Mouse (Mus musculus): ENCODE measurements around the gene Tha1. TPM values are rescaled to one million over a fixed set of nuclear protein-coding genes. Genes with fewer than 3 reads are reported as not detected.

Gene Tha1
- polyA plus RNA-seq, 1 experiment from 2014 or later, result 2.9 TPM

DNA sequence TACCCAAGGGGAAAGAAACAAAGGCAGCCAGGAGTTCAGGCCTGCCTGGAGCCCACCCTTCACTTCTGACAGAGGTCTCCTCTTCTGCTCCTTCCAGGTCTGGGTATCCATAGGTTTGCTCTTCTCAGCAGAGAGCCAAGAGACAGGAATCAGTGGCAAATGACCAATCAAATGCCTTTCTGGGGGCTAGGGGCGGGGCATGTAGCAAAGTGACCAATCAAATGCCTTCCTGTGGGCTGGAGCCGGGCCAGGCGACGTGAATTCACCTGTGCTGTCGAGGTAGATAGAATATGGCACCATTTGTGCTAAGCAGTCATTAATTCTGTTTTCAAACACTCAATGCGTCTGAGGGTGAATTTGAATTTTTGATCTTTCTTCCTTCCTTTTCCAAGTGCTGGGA, 18.9 kb upstream of the Tha1 start:
- peaks cover 88% of the 10 kb centered on the region for H3K27me3 ChIP-seq
- H3K9me3 ChIP-seq, result no peaks in the 10 kb centered on the region
- H3K9ac ChIP-seq, result no peak overlapping the region
- no peaks in the 10 kb centered on the region for H3K36me3 ChIP-seq (replicated peaks)
- no peak for ATAC-seq (ENCODE audit: low FRiP score)
- peaks cover 44% of the 10 kb centered on the region for H3K4me1 ChIP-seq
- no peak overlapping the region for H3K4me2 ChIP-seq
- H3K4me3 ChIP-seq (replicated peaks), result no peak overlapping the region
- 55% methylated on average over 6 of the region's 6 CpGs for WGBS
- H3K27ac ChIP-seq, result no peak overlapping the region

GRCm38 (mm10) chr11:117891581-117892175, 18.4 kb upstream of the Tha1 start:
- H3K27me3 ChIP-seq, result peaks cover 93% of the 10 kb centered on the region

DNA sequence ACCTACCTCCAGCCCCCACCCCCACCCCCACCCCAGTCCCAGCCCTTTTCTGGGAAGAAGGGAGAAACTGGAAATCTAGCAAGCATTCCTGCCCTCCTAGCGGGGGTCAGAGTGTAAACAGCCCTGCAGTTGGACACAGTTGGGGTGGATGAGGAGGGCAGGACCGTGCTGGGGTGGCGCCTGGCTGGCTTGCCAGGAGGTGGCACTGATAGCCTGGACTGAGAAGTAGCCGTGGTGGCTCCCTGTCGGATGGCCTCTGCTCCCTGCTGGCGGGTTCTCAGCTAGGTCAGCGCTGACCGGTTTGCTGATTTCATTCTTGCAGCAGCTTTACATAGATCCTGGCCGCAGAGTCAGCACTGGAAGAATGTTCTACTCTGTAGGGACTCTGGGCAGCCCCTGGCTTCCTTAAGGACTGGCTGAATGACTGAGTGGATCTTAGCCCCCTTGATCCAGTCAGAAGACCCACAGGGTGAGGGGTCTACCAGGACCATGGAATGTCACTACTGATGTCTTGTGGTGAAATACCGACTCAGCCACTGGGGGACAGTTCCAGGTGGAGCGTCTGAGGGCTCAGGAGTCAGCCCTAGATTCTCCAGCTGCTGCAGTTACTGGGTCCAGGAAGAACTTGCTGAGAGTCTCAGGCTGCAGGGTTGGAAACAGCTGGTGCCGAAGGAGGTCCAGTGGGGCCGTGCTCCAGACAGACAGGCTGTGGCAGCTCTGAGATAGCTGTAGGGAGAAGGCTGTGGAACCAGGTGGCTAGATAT, 17.4 kb upstream of the Tha1 start:
- 14% methylated on average over 13 of the region's 13 CpGs for WGBS
- Histone ChIP-seq H3K4me1 (peaks cover 44% of the 10 kb centered on the region), H3K4me2 (peak overlapping the region; percentile 56), H3K36me3 (replicated peaks) (no peaks in the 10 kb centered on the region), H3K27ac (peak overlapping the region; percentile 81), H3K4me3 (replicated peaks) (no peak overlapping the region), H3K9ac (0 out of 2 replicates have a peak overlapping the region, but pooled peaks have one; percentile 41), H3K27me3 (peaks cover 95% of the 10 kb centered on the region), H3K9me3 (no peaks in the 10 kb centered on the region)
- ATAC-seq (ENCODE audit: low FRiP score), result peak; percentile 51

More at GRCm38 (mm10) chr11:117891581-117892175, 18.4 kb upstream of the Tha1 start:
- 90% methylated on average over 19 of the region's 19 CpGs for WGBS
- Histone ChIP-seq H3K9me3 (no peaks in the 10 kb centered on the region), H3K9ac (no peak overlapping the region), H3K4me1 (peaks cover 44% of the 10 kb centered on the region), H3K4me2 (no peak overlapping the region), H3K36me3 (replicated peaks) (no peaks in the 10 kb centered on the region), H3K4me3 (replicated peaks) (no peak overlapping the region), H3K27ac (no peak overlapping the region)
- ATAC-seq (ENCODE audit: low FRiP score), result no peak

DNA sequence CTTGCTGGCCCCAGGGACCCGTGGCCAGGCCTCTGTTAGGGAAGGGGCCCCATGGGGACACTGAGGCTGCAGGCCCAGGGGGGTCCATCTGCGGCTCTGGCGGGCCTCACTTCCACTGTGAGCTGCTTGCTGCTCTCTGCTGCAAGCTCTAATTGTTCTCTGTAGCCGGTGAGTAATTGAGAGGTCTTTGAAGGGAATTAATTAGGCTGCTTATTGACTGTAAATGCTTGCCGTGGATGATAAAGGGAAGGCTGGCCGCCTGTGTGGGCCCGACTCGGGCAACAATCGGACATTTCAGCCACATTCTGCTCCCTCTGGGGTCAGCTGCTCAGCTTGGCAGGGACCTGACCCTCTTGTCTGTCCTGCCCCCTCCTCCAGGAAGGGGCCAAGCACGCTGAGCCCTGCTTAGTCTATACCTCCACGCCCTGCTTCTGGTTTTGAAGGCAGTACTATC, 16.6 kb upstream of the Tha1 start:
- peaks cover 93% of the 10 kb centered on the region for H3K27me3 ChIP-seq
- peak overlapping the region; percentile 56 for H3K4me2 ChIP-seq
- H3K9me3 ChIP-seq, result no peaks in the 10 kb centered on the region
- 2% methylated on average over 11 of the region's 11 CpGs for WGBS
- H3K9ac ChIP-seq, result peak overlapping the region; percentile 41; the same call in 1 of the 2 replicates
- peak overlapping the region; percentile 81 for H3K27ac ChIP-seq
- H3K36me3 ChIP-seq (replicated peaks), result no peaks in the 10 kb centered on the region
- H3K4me1 ChIP-seq, result peaks cover 44% of the 10 kb centered on the region
- peak overlapping the region; percentile 30; the same call in 1 of the 2 replicates for H3K4me3 ChIP-seq (replicated peaks)
- ATAC-seq (ENCODE audit: low FRiP score), result peak; percentile 71

- H3K4me1 ChIP-seq, result peaks cover 44% of the 10 kb centered on the region
- no peaks in the 10 kb centered on the region for H3K9me3 ChIP-seq
- 1% methylated on average over 33 of the region's 33 CpGs for whole genome bisulfite sequencing
- ATAC-seq (ENCODE audit: low FRiP score), result peak; percentile 47
- H3K9ac ChIP-seq, result peak overlapping the region; percentile 41; the same call in 1 of the 2 replicates
- H3K27me3 ChIP-seq, result peaks cover 93% of the 10 kb centered on the region
- no peaks in the 10 kb centered on the region for H3K36me3 ChIP-seq (replicated peaks)
- H3K4me2 ChIP-seq, result peak overlapping the region; percentile 56
- H3K4me3 ChIP-seq (replicated peaks), result peak overlapping the region; percentile 30
- H3K27ac ChIP-seq, result peak overlapping the region; percentile 81
These were observed 15.9 kb upstream of the Tha1 start for GRCm38 (mm10) chr11:117888853-117889822.

DNA sequence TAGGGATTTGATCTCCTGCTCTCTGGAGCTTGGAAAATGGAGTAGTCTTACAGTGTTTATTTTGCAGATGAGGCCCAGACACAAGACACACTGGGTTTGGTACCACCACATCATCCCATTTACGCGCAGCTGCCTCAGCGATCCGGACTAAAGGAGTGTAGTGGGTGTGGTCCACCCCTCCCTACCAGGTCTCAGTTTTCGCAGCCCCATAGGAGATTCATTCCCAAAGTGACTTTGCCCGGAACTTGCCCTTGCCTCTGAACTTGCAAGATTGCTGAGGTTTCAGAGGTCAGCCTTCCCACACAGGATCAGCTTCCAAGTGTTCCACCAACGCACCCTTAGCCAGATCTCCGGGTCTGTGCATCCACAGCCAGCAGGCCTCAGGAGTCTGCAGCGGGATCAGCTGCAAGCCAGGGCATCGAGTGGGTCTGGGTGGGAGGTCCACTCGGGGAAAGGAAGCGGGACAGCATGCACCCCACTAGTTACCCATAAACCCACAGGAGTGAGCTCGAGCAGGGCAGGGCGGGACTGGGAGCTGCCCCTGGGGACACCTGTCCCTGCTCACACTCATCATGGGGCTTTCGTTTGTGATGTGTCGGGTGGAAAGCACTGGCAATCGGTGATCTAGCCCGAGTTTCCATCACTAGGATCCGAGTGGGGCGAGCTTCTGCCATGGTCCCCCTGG, 15.0 kb upstream of the Tha1 start:
- WGBS, result 11% methylated on average over 20 of the region's 20 CpGs
- Histone ChIP-seq H3K27me3 (peaks cover 92% of the 10 kb centered on the region), H3K27ac (peak overlapping the region; percentile 81; the same call in 1 of the 2 replicates), H3K9ac (0 out of 2 replicates have a peak overlapping the region, but pooled peaks have one; percentile 41), H3K4me1 (peaks cover 44% of the 10 kb centered on the region), H3K4me2 (peak overlapping the region; percentile 56), H3K4me3 (replicated peaks) (peak overlapping the region; percentile 30), H3K9me3 (no peaks in the 10 kb centered on the region), H3K36me3 (replicated peaks) (no peaks in the 10 kb centered on the region)
- ATAC-seq (ENCODE audit: low FRiP score), result no peak

- H3K36me3 ChIP-seq (replicated peaks), result no peaks in the 10 kb centered on the region
- no peak overlapping the region for H3K27ac ChIP-seq
- WGBS, result 71% methylated on average over 5 of the region's 5 CpGs
- peaks cover 88% of the 10 kb centered on the region for H3K27me3 ChIP-seq
- ATAC-seq (ENCODE audit: low FRiP score), result no peak
- no peak overlapping the region for H3K4me3 ChIP-seq (replicated peaks)
- peaks cover 44% of the 10 kb centered on the region for H3K4me1 ChIP-seq
- H3K4me2 ChIP-seq, result no peak overlapping the region
- H3K9me3 ChIP-seq, result no peaks in the 10 kb centered on the region
- no peak overlapping the region for H3K9ac ChIP-seq
These were observed 12.7 kb upstream of the Tha1 start for GRCm38 (mm10) chr11:117886000-117886399.

- H3K36me3 ChIP-seq (replicated peaks), result no peaks in the 10 kb centered on the region
- peaks cover 75% of the 10 kb centered on the region for H3K27me3 ChIP-seq
- no peak overlapping the region for H3K4me3 ChIP-seq (replicated peaks)
- no peaks in the 10 kb centered on the region for H3K9me3 ChIP-seq
- no peak overlapping the region for H3K9ac ChIP-seq
- no peak overlapping the region for H3K4me2 ChIP-seq
- H3K27ac ChIP-seq, result no peak overlapping the region
- 82% methylated on average over 1 of the region's 1 CpGs for WGBS
- H3K4me1 ChIP-seq, result peaks cover 32% of the 10 kb centered on the region
- ATAC-seq (ENCODE audit: low FRiP score), result no peak
These were observed 8.9 kb upstream of the Tha1 start for GRCm38 (mm10) chr11:117882208-117882607.

GRCm38 (mm10) chr11:117881787-117882186, 8.5 kb upstream of the Tha1 start:
- H3K27me3 ChIP-seq, result peaks cover 73% of the 10 kb centered on the region
- ATAC-seq (ENCODE audit: low FRiP score), result no peak
- H3K9me3 ChIP-seq, result no peaks in the 10 kb centered on the region
- no peak overlapping the region for H3K9ac ChIP-seq
- H3K27ac ChIP-seq, result no peak overlapping the region
- peaks cover 32% of the 10 kb centered on the region for H3K4me1 ChIP-seq
- no peaks in the 10 kb centered on the region for H3K36me3 ChIP-seq (replicated peaks)
- no peak overlapping the region for H3K4me3 ChIP-seq (replicated peaks)
- WGBS, result 17% methylated on average over 8 of the region's 8 CpGs
- H3K4me2 ChIP-seq, result no peak overlapping the region

GRCm38 (mm10) chr11:117880977-117881358, 7.7 kb upstream of the Tha1 start:
- no peak overlapping the region for H3K9ac ChIP-seq
- H3K27ac ChIP-seq, result no peak overlapping the region
- no peaks in the 10 kb centered on the region for H3K9me3 ChIP-seq
- no peak overlapping the region for H3K4me3 ChIP-seq (replicated peaks)
- H3K4me2 ChIP-seq, result no peak overlapping the region
- peaks cover 65% of the 10 kb centered on the region for H3K27me3 ChIP-seq
- peaks cover 32% of the 10 kb centered on the region for H3K4me1 ChIP-seq
- 84% methylated on average over 6 of the region's 6 CpGs for WGBS
- no peak for ATAC-seq (ENCODE audit: low FRiP score)
- no peaks in the 10 kb centered on the region for H3K36me3 ChIP-seq (replicated peaks)

- no peaks in the 10 kb centered on the region for H3K36me3 ChIP-seq (replicated peaks)
- peaks cover 63% of the 10 kb centered on the region for H3K27me3 ChIP-seq
- H3K9me3 ChIP-seq, result no peaks in the 10 kb centered on the region
- H3K4me2 ChIP-seq, result no peak overlapping the region
- no peak overlapping the region for H3K4me3 ChIP-seq (replicated peaks)
- ATAC-seq (ENCODE audit: low FRiP score), result no peak
- peaks cover 35% of the 10 kb centered on the region for H3K4me1 ChIP-seq
- WGBS, result 90% methylated on average over 9 of the region's 9 CpGs
- H3K9ac ChIP-seq, result no peak overlapping the region
- H3K27ac ChIP-seq, result no peak overlapping the region
These were observed 7.2 kb upstream of the Tha1 start for GRCm38 (mm10) chr11:117880336-117880976.
